ENCODE assay signal across 19 mouse cellular contexts in genomic region chr12:84840734-84841133, GRCm38 (mm10). TPM values are rescaled to one million over a fixed set of nuclear protein-coding genes. Genes with fewer than 3 reads are reported as not detected.
DNase-seq lines count a peak whose midpoint lies in the region; ATAC-seq and TF ChIP-seq lines count a peak whose summit lies in the region.
"Had no signal": no experiment of that assay in that cellular context is flagged by ENCODE, and none has a peak within 500 bp of the region (broad histone marks: within the 10 kb centered on the region; RNA-seq: fewer than 3 reads in every experiment).

No protein-coding gene starts in this region.

- TF ChIP-seq POLR2A in lung, adult 2 months (IDR thresholded peaks at IDR 0.05; ENCODE audit: borderline replicate concordance, extremely low read depth, low read depth, low read length), result no peak

- H3K36me3 ChIP-seq in intestine, embryonic 16.5 days (ENCODE audit: control insufficient read depth, insufficient read depth, low read length), result no peaks in the 10 kb centered on the region
- no peaks in the 10 kb centered on the region for H3K36me3 ChIP-seq in intestine, postnatal 0 days (ENCODE audit: control insufficient read depth, insufficient read depth)
- no peaks in the 10 kb centered on the region for H3K36me3 ChIP-seq in embryonic facial prominence, embryonic 10.5 days (replicated peaks)
- no peaks in the 10 kb centered on the region for H3K36me3 ChIP-seq in limb, embryonic 12.5 days
- H3K36me3 ChIP-seq: heart, embryonic 12.5 days had no signal

- H3K9me3 ChIP-seq in intestine, embryonic 16.5 days (ENCODE audit: control insufficient read depth, low read length), result no peaks in the 10 kb centered on the region
- H3K9me3 ChIP-seq in intestine, postnatal 0 days (ENCODE audit: control insufficient read depth), result no peaks in the 10 kb centered on the region
- H3K9me3 ChIP-seq in embryonic facial prominence, embryonic 10.5 days, result no peaks in the 10 kb centered on the region
- no peaks in the 10 kb centered on the region for H3K9me3 ChIP-seq in limb, embryonic 12.5 days
- H3K9me3 ChIP-seq: heart, embryonic 12.5 days had no signal

- H3K4me1 ChIP-seq in intestine, embryonic 16.5 days (ENCODE audit: control insufficient read depth, insufficient read depth, low read length), result peaks cover 6% of the 10 kb centered on the region; the same call in 1 of the 2 replicates
- H3K4me1 ChIP-seq in intestine, postnatal 0 days (replicated peaks; ENCODE audit: control insufficient read depth, insufficient read depth, low read length), result no peaks in the 10 kb centered on the region
- H3K4me1 ChIP-seq in embryonic facial prominence, embryonic 10.5 days, result peaks cover 30% of the 10 kb centered on the region
- peaks cover 52% of the 10 kb centered on the region for H3K4me1 ChIP-seq in limb, embryonic 12.5 days (replicated peaks)
- H3K4me1 ChIP-seq in lung, adult 2 months (ENCODE audit: control insufficient read depth, insufficient read depth, low read length), result no peaks in the 10 kb centered on the region
- H3K4me1 ChIP-seq: heart, embryonic 12.5 days had no signal

- 0 out of 2 replicates have a peak overlapping the region, but pooled peaks have one; percentile 33 for H3K27ac ChIP-seq in intestine, embryonic 16.5 days (ENCODE audit: low read length)
- no peak overlapping the region for H3K27ac ChIP-seq in intestine, postnatal 0 days (ENCODE audit: low read depth, low read length)
- peak overlapping the region; percentile 44; the same call in 1 of the 2 replicates for H3K27ac ChIP-seq in embryonic facial prominence, embryonic 10.5 days (replicated peaks)
- H3K27ac ChIP-seq in limb, embryonic 12.5 days, result peak overlapping the region; percentile 82
- H3K27ac ChIP-seq: hindbrain, embryonic 14.5 days; kidney, postnatal 0 days had no signal

- no peak overlapping the region for H3K9ac ChIP-seq in intestine, embryonic 16.5 days (ENCODE audit: low read depth, low read length)
- H3K9ac ChIP-seq in intestine, postnatal 0 days (ENCODE audit: low read depth, low read length), result no peak overlapping the region
- no peak overlapping the region for H3K9ac ChIP-seq in limb, embryonic 12.5 days (replicated peaks)
- H3K9ac ChIP-seq: heart, embryonic 12.5 days; hindbrain, embryonic 14.5 days; liver, postnatal 0 days had no signal

- ATAC-seq in intestine, embryonic 16.5 days, result no peak
- no peak for ATAC-seq in intestine, postnatal 0 days
- no peak for ATAC-seq in limb, embryonic 12.5 days (ENCODE audit: insufficient number of reproducible peaks, insufficient read depth, low FRiP score, low TSS enrichment, low read depth)
- ATAC-seq: forebrain, embryonic 14.5 days; liver, postnatal 0 days had no signal

- DNase-seq in cerebellum, adult 9-11 months, result peak; percentile 60
- no peak for DNase-seq in cerebellum, adult 18-20 months
- no peak for DNase-seq in embryonic facial prominence, embryonic 10.5 days (ENCODE audit: low spot score)
- DNase-seq in adrenal gland, adult 18-20 months (ENCODE audit: low spot score in 2 of 2), result no peak
- DNase-seq in lung, adult 2 months, result no peak
- DNase-seq: adrenal gland, postnatal 36 days; gastrocnemius, postnatal 10 days; heart, adult 11 months; heart, postnatal 14 days; kidney, adult 18-20 months; liver, postnatal 0 days; right cerebral cortex, postnatal 4 days had no signal

- no peak for TF ChIP-seq CTCF in intestine, postnatal 0 days (IDR thresholded peaks at IDR 0.05; ENCODE audit: low read depth)
- TF ChIP-seq CTCF in lung, adult 2 months (IDR thresholded peaks at IDR 0.05; ENCODE audit: insufficient read depth, low read length), result no peak

- no peaks in the 10 kb centered on the region for H3K27me3 ChIP-seq in intestine, embryonic 16.5 days (replicated peaks; ENCODE audit: control insufficient read depth, insufficient read depth, low read length)
- no peaks in the 10 kb centered on the region for H3K27me3 ChIP-seq in intestine, postnatal 0 days (replicated peaks; ENCODE audit: control insufficient read depth, insufficient read depth, low read length)
- H3K27me3 ChIP-seq in embryonic facial prominence, embryonic 10.5 days (replicated peaks; ENCODE audit: low read depth, poor library complexity, severe bottlenecking), result no peaks in the 10 kb centered on the region
- H3K27me3 ChIP-seq in limb, embryonic 12.5 days, result peaks cover 29% of the 10 kb centered on the region

- no peak overlapping the region for H3K4me2 ChIP-seq in intestine, embryonic 16.5 days (ENCODE audit: low read depth, low read length)
- no peak overlapping the region for H3K4me2 ChIP-seq in intestine, postnatal 0 days (replicated peaks; ENCODE audit: low read depth)
- H3K4me2 ChIP-seq in limb, embryonic 12.5 days, result peak overlapping the region; percentile 1; the same call in 1 of the 2 replicates
- H3K4me2 ChIP-seq: heart, embryonic 12.5 days; hindbrain, embryonic 14.5 days had no signal

- 69% methylated on average over 3 of the region's 3 CpGs for WGBS in intestine, embryonic 16.5 days
- WGBS in intestine, postnatal 0 days, result 78% methylated on average over 3 of the region's 3 CpGs
- WGBS in embryonic facial prominence, embryonic 10.5 days, result 69% methylated on average over 3 of the region's 3 CpGs
- WGBS in limb, embryonic 12.5 days, result 53% methylated on average over 3 of the region's 3 CpGs
- 71% methylated on average over 3 of the region's 3 CpGs for WGBS in lung, adult 2 months

- no peak overlapping the region for H3K4me3 ChIP-seq in intestine, embryonic 16.5 days (ENCODE audit: low read length)
- no peak overlapping the region for H3K4me3 ChIP-seq in intestine, postnatal 0 days (ENCODE audit: low read depth, low read length)
- H3K4me3 ChIP-seq in embryonic facial prominence, embryonic 10.5 days, result no peak overlapping the region
- no peak overlapping the region for H3K4me3 ChIP-seq in limb, embryonic 12.5 days (replicated peaks)
- no peak overlapping the region for H3K4me3 ChIP-seq in lung, adult 2 months (replicated peaks; ENCODE audit: extremely low read depth, low read depth, low read length)
- H3K4me3 ChIP-seq: heart, embryonic 12.5 days had no signal

RNA-seq across cellular contexts. Expression of gene Ltbp2, which starts 35.6 kb away (rescaled TPM):
- polyA plus RNA-seq in intestine, embryonic 16.5 days (2015; fragmentation: Nextera tagmentation; extraction: Ambion mirVana), result 0.83 and 1.9 TPM in 2 replicates
- 0.87 and 1.0 TPM in 2 replicates for polyA plus RNA-seq in intestine, postnatal 0 days (2015; fragmentation: Nextera tagmentation; extraction: Ambion mirVana)
- 0.12 TPM in 1 of 2 replicates, not detected in the other for polyA plus RNA-seq in embryonic facial prominence, embryonic 10.5 days (2016; fragmentation: Nextera tagmentation; extraction: Ambion mirVana)
- 0.20 and 0.58 TPM in 2 replicates for polyA plus RNA-seq in limb, embryonic 12.5 days (2016; fragmentation: Nextera tagmentation; extraction: Ambion mirVana)
- 10 to 100 TPM in 1 of 2 experiments, 1 to 10 TPM in 1; 5.7 to 15.7 TPM for total RNA-seq in adrenal gland, adult 18-20 months (2021)
- 91.3 and 96.8 TPM in 2 replicates for polyA plus RNA-seq in lung, adult 2 months (2012; rRNA removed)
- polyA plus RNA-seq: forebrain, embryonic 14.5 days had no signal

Comparison
In these comparisons a context has a peak if more than half of its experiments do, and no peak if none do; other contexts are left out.
1. RNA of gene Ltbp2, which starts 35.6 kb away (polyA plus RNA-seq): 91.3 to 96.8 TPM in lung, adult 2 months; 0.87 to 1.0 TPM in intestine, postnatal 0 days, 0.83 to 1.9 TPM in intestine, embryonic 16.5 days, 0.20 to 0.58 TPM in limb, embryonic 12.5 days and 0.12 TPM in embryonic facial prominence, embryonic 10.5 days; every median in the first group is over 10 times any median in the second.